24 mouse cellular contexts compared by ENCODE assay signal in the genomic region with DNA sequence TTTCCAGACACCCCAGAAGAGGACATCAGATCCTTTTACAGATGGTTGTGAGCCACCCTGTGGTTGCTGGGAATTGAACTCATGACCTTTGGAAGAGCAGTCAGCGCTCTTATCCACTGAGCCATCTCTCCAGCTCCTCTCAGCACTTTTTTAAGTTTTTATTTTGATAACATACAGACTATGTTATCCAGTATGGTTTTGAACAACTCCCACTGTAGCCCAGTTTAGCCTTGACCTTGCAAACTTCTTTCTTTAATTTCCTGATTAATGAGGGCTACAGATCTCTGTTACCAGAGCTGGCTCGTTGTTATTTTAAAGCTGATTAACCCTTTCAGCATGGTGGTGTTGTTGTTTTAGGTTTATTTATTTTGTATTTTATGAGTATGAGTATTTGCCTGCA. TPM values are rescaled to one million over a fixed set of nuclear protein-coding genes. Genes with fewer than 3 reads are reported as not detected.
A peak's percentile ranks its signal among the peaks of the same experiment; 100 is the strongest.
DNase-seq lines count a peak whose midpoint lies in the region; ATAC-seq and TF ChIP-seq lines count a peak whose summit lies in the region.
"Had no signal": no experiment of that assay in that cellular context is flagged by ENCODE, and none has a peak within 500 bp of the region (broad histone marks: within the 10 kb centered on the region; RNA-seq: fewer than 3 reads in every experiment).

No protein-coding gene starts in this region.

- H3K4me2 ChIP-seq in kidney, embryonic 15.5 days = no peak overlapping the region
- H3K4me2 ChIP-seq in kidney, postnatal 0 days (ENCODE audit: low read length) = no peak overlapping the region
- H3K4me2 ChIP-seq: embryonic facial prominence, embryonic 12.5 days; forebrain, embryonic 13.5 days; forebrain, embryonic 15.5 days had no signal

- no peaks in the 10 kb centered on the region for H3K27me3 ChIP-seq in kidney, embryonic 15.5 days
- H3K27me3 ChIP-seq in kidney, postnatal 0 days (ENCODE audit: insufficient read depth, low read length) = no peaks in the 10 kb centered on the region
- no peaks in the 10 kb centered on the region; the same call in 1 of the 2 replicates for H3K27me3 ChIP-seq in kidney, adult 2 months (replicated peaks; ENCODE audit: control insufficient read depth, insufficient read depth, low read length)
- H3K27me3 ChIP-seq: CH12.LX; embryonic facial prominence, embryonic 12.5 days; forebrain, embryonic 13.5 days; forebrain, embryonic 15.5 days; Patski had no signal

- H3K27ac ChIP-seq in kidney, embryonic 15.5 days = peak overlapping the region; percentile 88
- H3K27ac ChIP-seq in kidney, postnatal 0 days = no peak overlapping the region; the same call in 1 of the 2 replicates
- no peak overlapping the region for H3K27ac ChIP-seq in kidney, adult 2 months (ENCODE audit: insufficient read depth, low read depth, low read length)
- H3K27ac ChIP-seq: embryonic facial prominence, embryonic 10.5 days; embryonic facial prominence, embryonic 12.5 days; forebrain, embryonic 13.5 days; forebrain, embryonic 15.5 days had no signal

- 18% methylated on average over 2 of the region's 2 CpGs for WGBS in kidney, embryonic 15.5 days
- WGBS in kidney, postnatal 0 days = 19% methylated on average over 2 of the region's 2 CpGs
- 51% methylated on average over 2 of the region's 2 CpGs for WGBS in kidney, adult 2 months

- no peaks in the 10 kb centered on the region for H3K36me3 ChIP-seq in kidney, embryonic 15.5 days
- H3K36me3 ChIP-seq in kidney, postnatal 0 days (ENCODE audit: insufficient read depth, low read length) = no peaks in the 10 kb centered on the region
- no peaks in the 10 kb centered on the region for H3K36me3 ChIP-seq in kidney, adult 2 months (ENCODE audit: control insufficient read depth, insufficient read depth, low read length)
- H3K36me3 ChIP-seq: embryonic facial prominence, embryonic 10.5 days; embryonic facial prominence, embryonic 12.5 days; forebrain, embryonic 15.5 days had no signal

- no peak overlapping the region for H3K4me3 ChIP-seq in kidney, embryonic 15.5 days (replicated peaks)
- H3K4me3 ChIP-seq in kidney, postnatal 0 days (replicated peaks; ENCODE audit: low read depth, low read length) = no peak overlapping the region
- no peak overlapping the region for H3K4me3 ChIP-seq in kidney, adult 2 months (ENCODE audit: insufficient read depth, low read depth, low read length)
- H3K4me3 ChIP-seq: embryonic facial prominence, embryonic 10.5 days; embryonic facial prominence, embryonic 12.5 days; forebrain, embryonic 13.5 days; forebrain, embryonic 15.5 days had no signal

- H3K9me3 ChIP-seq in kidney, embryonic 15.5 days (replicated peaks) = no peaks in the 10 kb centered on the region
- H3K9me3 ChIP-seq in kidney, postnatal 0 days (replicated peaks; ENCODE audit: low read length) = no peaks in the 10 kb centered on the region
- H3K9me3 ChIP-seq: embryonic facial prominence, embryonic 10.5 days; embryonic facial prominence, embryonic 12.5 days; forebrain, embryonic 13.5 days; forebrain, embryonic 15.5 days; G1E had no signal

- peaks cover 27% of the 10 kb centered on the region for H3K4me1 ChIP-seq in kidney, embryonic 15.5 days
- H3K4me1 ChIP-seq in kidney, postnatal 0 days (replicated peaks; ENCODE audit: insufficient read depth, low read length) = peaks cover 7% of the 10 kb centered on the region; the same call in 1 of the 2 replicates
- H3K4me1 ChIP-seq in kidney, adult 2 months (ENCODE audit: control insufficient read depth, insufficient read depth, low read length) = no peaks in the 10 kb centered on the region
- H3K4me1 ChIP-seq: embryonic facial prominence, embryonic 12.5 days; forebrain, embryonic 13.5 days; forebrain, embryonic 15.5 days had no signal

- H3K9ac ChIP-seq in kidney, embryonic 15.5 days = no peak overlapping the region
- no peak overlapping the region for H3K9ac ChIP-seq in kidney, postnatal 0 days (ENCODE audit: low read depth, low read length)
- H3K9ac ChIP-seq: embryonic facial prominence, embryonic 12.5 days; forebrain, embryonic 13.5 days; forebrain, embryonic 15.5 days had no signal

- TF ChIP-seq POLR2A in kidney, adult 2 months (IDR thresholded peaks at IDR 0.05; ENCODE audit: low read depth, low read length) = no peak

- DNase-seq in heart, adult 11 months = peak; percentile 9
- DNase-seq in heart, postnatal 4 days = no peak
- DNase-seq in kidney, adult 8-10 months = no peak
- DNase-seq in kidney, postnatal 0 days (ENCODE audit: low spot score) = peak; percentile 74
- no peak for DNase-seq in kidney, adult 2 months
- DNase-seq: adrenal gland, adult 8-10 months; adrenal gland, postnatal 14 days; adrenal gland, postnatal 36 days; B cell, adult 2 months; cerebellum, adult 11-12 months; cerebellum, adult 2 months; cerebellum, adult 9-10 months; cerebellum, postnatal 10 days; cerebellum, postnatal 25 days had no signal

- no peak for TF ChIP-seq CTCF in kidney, postnatal 0 days (IDR thresholded peaks at IDR 0.05; ENCODE audit: low read depth)
- no peak for TF ChIP-seq CTCF in kidney, adult 2 months (conservative IDR thresholded peaks at IDR 0.05; ENCODE audit: insufficient read depth, insufficient read length, low read depth, low read length)

- ATAC-seq in kidney, embryonic 15.5 days (replicated peaks; ENCODE audit: low FRiP score) = peak; percentile 80
- no peak; the same call in 1 of the 2 replicates for ATAC-seq in kidney, postnatal 0 days (replicated peaks; ENCODE audit: low FRiP score, low read depth)
- ATAC-seq: activated CD4-positive, CD25-positive, alpha-beta regulatory T cell, adult 4 months; CD4-positive, CD25-positive, alpha-beta regulatory T cell, adult 4 months; forebrain, embryonic 13.5 days; forebrain, embryonic 15.5 days; Patski had no signal

RNA-seq across cellular contexts. Expression of a gene that starts 29.2 kb away (rescaled TPM):
- total RNA-seq in heart, postnatal 4 days (2021) = 1 to 10 TPM; 3.4 to 4.3 TPM
- 7.8 and 8.2 TPM in 2 replicates for polyA plus RNA-seq in kidney, embryonic 15.5 days (2015; fragmentation: Nextera tagmentation; extraction: Ambion mirVana)
- polyA plus RNA-seq in kidney, postnatal 0 days (2015; fragmentation: Nextera tagmentation; extraction: Ambion mirVana) = 3.9 TPM in 2 replicates
- polyA plus RNA-seq in kidney, adult 2 months (2012; rRNA removed) = 0.14 TPM in 2 replicates

RNA-seq across cellular contexts. Expression of a gene that starts 30.1 kb away (rescaled TPM):
- total RNA-seq in heart, postnatal 4 days (2021) = 10 to 100 TPM; 16.3 to 18.5 TPM
- 14.4 and 15.4 TPM in 2 replicates for polyA plus RNA-seq in kidney, embryonic 15.5 days (2015; fragmentation: Nextera tagmentation; extraction: Ambion mirVana)
- polyA plus RNA-seq in kidney, postnatal 0 days (2015; fragmentation: Nextera tagmentation; extraction: Ambion mirVana) = 7.6 and 8.9 TPM in 2 replicates
- polyA plus RNA-seq in kidney, adult 2 months (2012; rRNA removed) = 20.6 and 21.3 TPM in 2 replicates

Comparison
In these comparisons a context has a peak if more than half of its experiments do, and no peak if none do; other contexts are left out.
1. DNase-seq: peak in heart, adult 11 months (single experiment) and kidney, postnatal 0 days (single experiment); none in heart, postnatal 4 days (single experiment), kidney, adult 8-10 months (0 of 2) and kidney, adult 2 months (single experiment).